ENCODE assay signal across 26 mouse cellular contexts in genomic region chr14:77836794-77837193, GRCm38 (mm10). TPM values are rescaled to one million over a fixed set of nuclear protein-coding genes. Genes with fewer than 3 reads are reported as not detected.
DNase-seq lines count a peak whose midpoint lies in the region; ATAC-seq lines count a peak whose summit lies in the region.
"Had no signal": no experiment of that assay in that cellular context is flagged by ENCODE, and none has a peak within 500 bp of the region (broad histone marks: within the 10 kb centered on the region; RNA-seq: fewer than 3 reads in every experiment).

No protein-coding gene starts in this region.

- H3K36me3 ChIP-seq in heart, embryonic 10.5 days: no peaks in the 10 kb centered on the region
- H3K36me3 ChIP-seq: embryonic facial prominence, embryonic 15.5 days; hindbrain, embryonic 13.5 days; limb, embryonic 15.5 days; midbrain, embryonic 15.5 days; neural tube, embryonic 15.5 days had no signal

- intact Hi-C loops in left cerebral cortex, postnatal 25 days (cut with DNase I): no loop called here

- H3K9me3 ChIP-seq in heart, embryonic 10.5 days: no peaks in the 10 kb centered on the region
- H3K9me3 ChIP-seq: embryonic facial prominence, embryonic 15.5 days; G1E; heart, embryonic 13.5 days; hindbrain, embryonic 13.5 days; limb, embryonic 15.5 days; midbrain, embryonic 15.5 days; neural tube, embryonic 15.5 days had no signal

- H3K4me1 ChIP-seq in heart, embryonic 10.5 days: no peaks in the 10 kb centered on the region
- H3K4me1 ChIP-seq: embryonic facial prominence, embryonic 15.5 days; heart, embryonic 13.5 days; hindbrain, embryonic 13.5 days; limb, embryonic 15.5 days; midbrain, embryonic 15.5 days; neural tube, embryonic 15.5 days had no signal

- H3K27ac ChIP-seq in heart, embryonic 10.5 days: no peak overlapping the region
- H3K27ac ChIP-seq: embryonic facial prominence, embryonic 15.5 days; heart, embryonic 13.5 days; hindbrain, embryonic 13.5 days; kidney, postnatal 0 days; limb, embryonic 15.5 days; midbrain, embryonic 15.5 days; neural tube, embryonic 15.5 days had no signal

- H3K4me3 ChIP-seq in heart, embryonic 10.5 days: no peak overlapping the region
- H3K4me3 ChIP-seq: embryonic facial prominence, embryonic 15.5 days; heart, embryonic 13.5 days; hindbrain, embryonic 13.5 days; limb, embryonic 15.5 days; midbrain, embryonic 15.5 days; neural tube, embryonic 15.5 days had no signal

- H3K27me3 ChIP-seq in heart, embryonic 10.5 days (ENCODE audit: insufficient read depth, poor library complexity, severe bottlenecking): no peaks in the 10 kb centered on the region
- H3K27me3 ChIP-seq: CH12.LX; embryonic facial prominence, embryonic 15.5 days; heart, embryonic 13.5 days; hindbrain, embryonic 13.5 days; limb, embryonic 15.5 days; midbrain, embryonic 15.5 days; neural tube, embryonic 15.5 days had no signal

- peak; percentile 49 to 58; a peak in 3 of 4 replicates for ATAC-seq in hematopoietic stem cell, adult 5-6 weeks (replicated peaks in 1 of 2; ENCODE audit: insufficient read depth in 1 of 2, low FRiP score in 2 of 2, low TSS enrichment in 1 of 2, low read depth in 1 of 2, poor library complexity in 2 of 2, severe bottlenecking in 2 of 2)
- ATAC-seq: forebrain, embryonic 14.5 days; midbrain, embryonic 15.5 days had no signal

- WGBS in heart, embryonic 10.5 days: 87% methylated on average over 2 of the region's 2 CpGs

- DNase-seq in heart, adult 11 months: peak; percentile 83
- DNase-seq in heart, embryonic 10.5 days (ENCODE audit: low spot score): no peak
- DNase-seq in CD4-positive, CD25-positive, alpha-beta regulatory T cell, adult 2 months (ENCODE audit: low read depth, low spot score): peak; percentile 20
- peak; percentile 32 for DNase-seq in naive thymus-derived CD4-positive, alpha-beta T cell, adult 2 months (ENCODE audit: low read depth)
- no peak for DNase-seq in urinary bladder, postnatal 4 days (ENCODE audit: low spot score in 2 of 2)
- DNase-seq in left cerebral cortex, postnatal 25 days (ENCODE audit: low spot score in 2 of 2): no peak
- no peak for DNase-seq in layer of hippocampus, adult 9-11 months
- DNase-seq: adrenal gland, adult 2 months; cerebellum, adult 2 months; heart, postnatal 14 days; kidney, adult 11 months; left cerebral cortex, postnatal 4 days; lung, adult 18-20 months; thymus, adult 2 months; thymus, postnatal 4 days had no signal

RNA-seq across cellular contexts. Expression of gene Dnajc15, which starts 38.1 kb away (rescaled TPM):
- 123 and 138 TPM in 2 replicates for polyA plus RNA-seq in heart, embryonic 10.5 days (2016; fragmentation: Nextera tagmentation; extraction: Ambion mirVana)
- 21.2 and 48.0 TPM in 2 replicates for total RNA-seq in hematopoietic stem cell, adult 5-6 weeks (2017)
- 10 to 100 TPM; 69.5 to 72.0 TPM for total RNA-seq in left cerebral cortex, postnatal 25 days (2021)

Comparison
In these comparisons a context has a peak if more than half of its experiments do, and no peak if none do; other contexts are left out.
1. DNase-seq: peak in heart, adult 11 months (single experiment), CD4-positive, CD25-positive, alpha-beta regulatory T cell, adult 2 months (single experiment) and naive thymus-derived CD4-positive, alpha-beta T cell, adult 2 months (single experiment); none in heart, embryonic 10.5 days (single experiment), urinary bladder, postnatal 4 days (0 of 2), left cerebral cortex, postnatal 25 days (0 of 2) and layer of hippocampus, adult 9-11 months (single experiment).